Mouse (Mus musculus) C2C12 (cell line): ENCODE measurements around the gene Capns2.

Experiments
- CTCF ChIP-seq: IDR thresholded peaks from one replicate; pipeline ENCODE4 v1.5.1; 2011; ENCODE audit not compliant: control insufficient read depth, insufficient read depth, insufficient read length
- MYOG ChIP-seq: IDR thresholded peaks from one replicate; pipeline ENCODE4 v1.6.1; 2011; ENCODE audit not compliant: control insufficient read depth, insufficient read length; ENCODE audit errors: extremely low read depth

DNA sequence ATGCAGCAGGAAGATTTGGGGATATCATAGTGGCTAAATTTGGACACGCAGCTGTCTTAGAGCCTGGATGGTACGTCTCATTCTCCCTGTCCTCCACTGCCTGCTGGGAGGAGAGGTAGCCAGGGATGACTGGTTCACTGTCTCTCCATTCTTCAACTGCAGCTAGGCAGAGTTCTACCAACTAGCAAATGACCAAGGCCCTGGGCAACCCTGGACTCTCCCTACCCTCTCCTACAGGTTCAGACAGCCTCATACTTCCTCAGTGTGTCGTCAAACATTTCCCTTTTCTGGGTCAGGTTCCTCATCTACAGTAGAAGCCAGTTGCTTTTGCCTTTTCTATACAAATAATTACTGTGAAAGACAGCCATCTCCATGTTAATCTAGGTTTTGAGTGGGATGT, 46.5 kb upstream of the Capns2 start:
- TF ChIP-seq CTCF (no peak), MYOG (no peak)
